Mouse (Mus musculus): Measurements from ENCODE around the gene Plekha6. TPM values are rescaled to one million over a fixed set of nuclear protein-coding genes. Genes with fewer than 3 reads are reported as not detected.

Plekha6 gene
- polyA plus RNA-seq, 1 experiment, result 0.12 TPM

- H3K4me2 ChIP-seq (ENCODE audit: low read depth), result no peak overlapping the region
- no peaks in the 10 kb centered on the region for H3K79me2 ChIP-seq (ENCODE audit: control insufficient read depth, insufficient read depth)
- peaks cover 82% of the 10 kb centered on the region for H3K27me3 ChIP-seq (ENCODE audit: control insufficient read depth, insufficient read depth, insufficient read length)
- no peak overlapping the region for H3K4me3 ChIP-seq
- H3K36me3 ChIP-seq (ENCODE audit: control insufficient read depth, insufficient read depth), result no peaks in the 10 kb centered on the region
- TF ChIP-seq TCF12 (IDR thresholded peaks at IDR 0.05; ENCODE audit: insufficient read depth, poor library complexity, severe bottlenecking) (no peak), MYOD1 (IDR thresholded peaks at IDR 0.05; ENCODE audit: control insufficient read depth in 1 of 3, insufficient read length in 2 of 3, low read depth in 2 of 3) (no peak), MYOG (IDR thresholded peaks at IDR 0.05; ENCODE audit: control insufficient read depth in 1 of 3, insufficient read depth in 1 of 3, insufficient read length in 2 of 3, low read depth in 2 of 3) (no peak), MAX (IDR thresholded peaks at IDR 0.05; ENCODE audit: low read depth) (no peak), USF1 (IDR thresholded peaks at IDR 0.05; ENCODE audit: low read depth) (no peak), REST (IDR thresholded peaks at IDR 0.05; ENCODE audit: insufficient read depth, insufficient read length) (no peak), E2F4 (IDR thresholded peaks at IDR 0.05; ENCODE audit: insufficient read depth) (no peak), SRF (IDR thresholded peaks at IDR 0.05; ENCODE audit: control insufficient read depth, insufficient read length, low read depth) (no peak), TCF3 (IDR thresholded peaks at IDR 0.05; ENCODE audit: insufficient read length, low read depth) (no peak), POLR2A (IDR thresholded peaks at IDR 0.05; ENCODE audit: insufficient read length, low read depth) (no peak), CEBPB (IDR thresholded peaks at IDR 0.05; ENCODE audit: insufficient read depth, poor library complexity, severe bottlenecking) (no peak), POLR2AphosphoS2 (IDR thresholded peaks at IDR 0.05; ENCODE audit: insufficient read length, low read depth) (no peak)
- H3ac ChIP-seq (ENCODE audit: control insufficient read depth, insufficient read length), result no peak overlapping the region
Measured at GRCm38 (mm10) chr1:133162046-133162445, 2.0 kb upstream of the Plekha6 start.

GRCm38 (mm10) chr1:133162981-133163380, 1.0 kb upstream of the Plekha6 start:
- no peak for TF ChIP-seq CEBPB (IDR thresholded peaks at IDR 0.05; ENCODE audit: insufficient read depth, poor library complexity, severe bottlenecking)
- no peak for TF ChIP-seq TCF3 (IDR thresholded peaks at IDR 0.05; ENCODE audit: insufficient read length, low read depth)
- no peaks in the 10 kb centered on the region for H3K79me2 ChIP-seq (ENCODE audit: control insufficient read depth, insufficient read depth)
- H3K36me3 ChIP-seq (ENCODE audit: control insufficient read depth, insufficient read depth), result no peaks in the 10 kb centered on the region
- H3ac ChIP-seq (ENCODE audit: control insufficient read depth, insufficient read length), result no peak overlapping the region
- H3K4me2 ChIP-seq (ENCODE audit: low read depth), result no peak overlapping the region
- peaks cover 82% of the 10 kb centered on the region for H3K27me3 ChIP-seq (ENCODE audit: control insufficient read depth, insufficient read depth, insufficient read length)
- no peak overlapping the region for H3K4me3 ChIP-seq

- Histone ChIP-seq H3K27me3 (ENCODE audit: control insufficient read depth, insufficient read depth, insufficient read length) (peaks cover 84% of the 10 kb centered on the region), H3K4me3 (no peak overlapping the region)
Measured at GRCm38 (mm10) chr1:133164591-133165011, 591 bp downstream of the Plekha6 start.

GRCm38 (mm10) chr1:133165111-133165510, 1.1 kb downstream of the Plekha6 start:
- H3K79me2 ChIP-seq (ENCODE audit: control insufficient read depth, insufficient read depth), result no peaks in the 10 kb centered on the region
- H3K4me3 ChIP-seq, result no peak overlapping the region
- no peaks in the 10 kb centered on the region for H3K36me3 ChIP-seq (ENCODE audit: control insufficient read depth, insufficient read depth)
- no peak overlapping the region for H3ac ChIP-seq (ENCODE audit: control insufficient read depth, insufficient read length)
- TF ChIP-seq POLR2AphosphoS2 (IDR thresholded peaks at IDR 0.05; ENCODE audit: insufficient read length, low read depth), result no peak
- no peak for TF ChIP-seq REST (IDR thresholded peaks at IDR 0.05; ENCODE audit: insufficient read depth, insufficient read length)
- no peak for TF ChIP-seq POLR2A (IDR thresholded peaks at IDR 0.05; ENCODE audit: insufficient read length, low read depth)
- no peak for TF ChIP-seq MAX (IDR thresholded peaks at IDR 0.05; ENCODE audit: low read depth)
- TF ChIP-seq CEBPB (IDR thresholded peaks at IDR 0.05; ENCODE audit: insufficient read depth, poor library complexity, severe bottlenecking), result no peak
- no peak for TF ChIP-seq TCF3 (IDR thresholded peaks at IDR 0.05; ENCODE audit: insufficient read length, low read depth)
- no peak for TF ChIP-seq E2F4 (IDR thresholded peaks at IDR 0.05; ENCODE audit: insufficient read depth)
- TF ChIP-seq SRF (IDR thresholded peaks at IDR 0.05; ENCODE audit: control insufficient read depth, insufficient read length, low read depth), result no peak
- no peak for TF ChIP-seq MYOD1 (IDR thresholded peaks at IDR 0.05; ENCODE audit: control insufficient read depth in 1 of 3, insufficient read length in 2 of 3, low read depth in 2 of 3)
- no peak for TF ChIP-seq MYOG (IDR thresholded peaks at IDR 0.05; ENCODE audit: control insufficient read depth in 1 of 3, insufficient read depth in 1 of 3, insufficient read length in 2 of 3, low read depth in 2 of 3)
- no peak for TF ChIP-seq TCF12 (IDR thresholded peaks at IDR 0.05; ENCODE audit: insufficient read depth, poor library complexity, severe bottlenecking)
- no peak for TF ChIP-seq USF1 (IDR thresholded peaks at IDR 0.05; ENCODE audit: low read depth)
- H3K27me3 ChIP-seq (ENCODE audit: control insufficient read depth, insufficient read depth, insufficient read length), result peaks cover 89% of the 10 kb centered on the region
- H3K4me2 ChIP-seq (ENCODE audit: low read depth), result no peak overlapping the region

More at GRCm38 (mm10) chr1:133164591-133165011, 591 bp downstream of the Plekha6 start:
- no peaks in the 10 kb centered on the region for H3K79me2 ChIP-seq (ENCODE audit: control insufficient read depth, insufficient read depth)
- no peaks in the 10 kb centered on the region for H3K36me3 ChIP-seq (ENCODE audit: control insufficient read depth, insufficient read depth)
- H3K4me2 ChIP-seq (ENCODE audit: low read depth), result no peak overlapping the region
- TF ChIP-seq E2F4 (IDR thresholded peaks at IDR 0.05; ENCODE audit: insufficient read depth) (no peak), REST (IDR thresholded peaks at IDR 0.05; ENCODE audit: insufficient read depth, insufficient read length) (no peak), CEBPB (IDR thresholded peaks at IDR 0.05; ENCODE audit: insufficient read depth, poor library complexity, severe bottlenecking) (no peak), SRF (IDR thresholded peaks at IDR 0.05; ENCODE audit: control insufficient read depth, insufficient read length, low read depth) (no peak), MYOG (IDR thresholded peaks at IDR 0.05; ENCODE audit: control insufficient read depth in 1 of 3, insufficient read depth in 1 of 3, insufficient read length in 2 of 3, low read depth in 2 of 3) (no peak), TCF12 (IDR thresholded peaks at IDR 0.05; ENCODE audit: insufficient read depth, poor library complexity, severe bottlenecking) (no peak), POLR2A (IDR thresholded peaks at IDR 0.05; ENCODE audit: insufficient read length, low read depth) (no peak), MYOD1 (IDR thresholded peaks at IDR 0.05; ENCODE audit: control insufficient read depth in 1 of 3, insufficient read length in 2 of 3, low read depth in 2 of 3) (no peak), MAX (IDR thresholded peaks at IDR 0.05; ENCODE audit: low read depth) (no peak), TCF3 (IDR thresholded peaks at IDR 0.05; ENCODE audit: insufficient read length, low read depth) (no peak), POLR2AphosphoS2 (IDR thresholded peaks at IDR 0.05; ENCODE audit: insufficient read length, low read depth) (no peak), USF1 (IDR thresholded peaks at IDR 0.05; ENCODE audit: low read depth) (no peak)
- H3ac ChIP-seq (ENCODE audit: control insufficient read depth, insufficient read length), result no peak overlapping the region

Measured in myocyte (in vitro differentiated cells).